Mouse (Mus musculus) gastrocnemius, adult 18-20 months (tissue): ENCODE measurements around the gene Vps18. TPM values are rescaled to one million over a fixed set of nuclear protein-coding genes. Genes with fewer than 3 reads are reported as not detected.
A peak's percentile ranks its signal among the peaks of the same experiment; 100 is the strongest.

Source experiments
- DNase-seq: peaks from one replicate; pipeline ENCODE4 v3.0.0; 2021; ENCODE audit warnings: low spot score
- total RNA-seq, 2 experiments: library from RNA; stranded (reverse); gene quantifications; 2 replicates each; pipeline ENCODE4 v1.2.3; 2021

Gene Vps18
- total RNA-seq, 2 experiments from 2014 or later = 10.1 to 10.2 TPM

DNA sequence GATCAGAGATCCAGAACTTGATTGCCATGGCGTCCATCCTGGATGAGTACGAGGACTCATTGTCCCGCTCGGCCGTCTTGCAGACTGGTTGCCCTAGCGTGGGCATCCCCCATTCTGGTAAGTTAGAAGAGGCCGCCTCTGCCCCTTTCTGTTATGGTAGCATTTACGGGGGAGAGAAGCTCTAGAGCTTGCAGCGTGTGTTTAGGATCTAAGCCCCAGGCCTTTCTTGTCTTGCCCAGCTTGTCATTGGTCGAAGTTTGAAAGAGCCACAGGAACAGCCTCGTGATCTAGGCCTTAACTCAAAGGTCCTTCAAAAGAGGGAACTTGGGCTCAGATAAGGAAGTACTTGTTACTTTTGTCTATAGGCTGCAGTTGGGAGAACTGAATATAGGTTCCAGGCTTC lies 475 bp downstream of the Vps18 start:
- DNase-seq = no peak

DNA sequence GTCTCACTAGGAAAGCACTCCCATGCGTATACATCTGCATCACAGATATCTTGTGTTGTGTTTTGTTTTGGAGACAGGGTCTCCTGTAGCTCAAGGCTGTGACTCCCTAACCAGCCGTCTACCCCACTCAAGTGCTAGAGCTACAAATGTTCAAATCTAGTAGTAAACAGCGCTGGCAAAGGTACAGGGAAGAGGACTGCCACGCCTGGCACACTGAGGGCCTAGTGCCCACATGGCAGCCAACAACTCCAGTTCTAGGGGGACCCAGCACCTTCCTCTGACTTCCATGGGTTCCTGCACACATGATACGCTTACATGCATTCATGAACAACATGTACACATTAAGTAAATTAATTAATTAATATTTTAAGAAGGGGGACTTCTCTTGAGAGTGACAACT lies 3.7 kb downstream of the Vps18 start:
- DNase-seq = no peak

DNA sequence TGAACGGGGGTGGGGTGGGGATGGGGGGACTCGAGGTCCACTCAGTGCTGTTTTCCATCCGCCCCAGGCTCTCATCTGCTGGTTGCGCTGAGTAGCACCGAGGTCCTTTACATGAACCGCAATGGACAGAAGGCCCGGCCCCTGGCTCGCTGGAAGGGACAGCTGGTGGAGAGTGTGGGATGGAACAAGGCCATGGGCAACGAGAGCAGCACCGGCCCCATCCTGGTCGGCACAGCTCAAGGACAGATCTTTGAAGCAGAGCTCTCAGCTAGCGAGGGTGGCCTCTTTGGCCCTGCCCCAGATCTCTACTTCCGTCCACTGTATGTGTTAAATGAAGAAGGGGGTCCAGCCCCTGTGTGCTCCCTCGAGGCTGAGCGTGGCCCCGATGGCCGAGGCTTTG lies 4.3 kb downstream of the Vps18 start:
- DNase-seq = no peak

DNA sequence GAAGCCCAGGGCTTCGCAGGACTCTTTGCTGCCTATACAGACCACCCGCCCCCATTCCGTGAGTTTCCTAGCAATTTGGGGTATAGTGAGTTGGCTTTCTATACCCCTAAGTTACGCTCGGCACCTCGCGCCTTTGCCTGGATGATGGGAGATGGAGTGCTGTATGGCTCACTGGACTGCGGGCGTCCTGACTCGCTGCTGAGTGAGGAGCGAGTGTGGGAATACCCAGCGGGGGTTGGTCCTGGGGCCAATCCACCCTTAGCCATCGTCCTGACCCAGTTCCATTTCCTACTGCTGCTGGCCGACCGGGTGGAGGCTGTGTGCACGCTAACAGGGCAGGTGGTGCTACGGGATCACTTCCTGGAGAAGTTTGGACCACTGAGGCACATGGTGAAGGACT lies 4.8 kb downstream of the Vps18 start:
- no peak for DNase-seq

DNA sequence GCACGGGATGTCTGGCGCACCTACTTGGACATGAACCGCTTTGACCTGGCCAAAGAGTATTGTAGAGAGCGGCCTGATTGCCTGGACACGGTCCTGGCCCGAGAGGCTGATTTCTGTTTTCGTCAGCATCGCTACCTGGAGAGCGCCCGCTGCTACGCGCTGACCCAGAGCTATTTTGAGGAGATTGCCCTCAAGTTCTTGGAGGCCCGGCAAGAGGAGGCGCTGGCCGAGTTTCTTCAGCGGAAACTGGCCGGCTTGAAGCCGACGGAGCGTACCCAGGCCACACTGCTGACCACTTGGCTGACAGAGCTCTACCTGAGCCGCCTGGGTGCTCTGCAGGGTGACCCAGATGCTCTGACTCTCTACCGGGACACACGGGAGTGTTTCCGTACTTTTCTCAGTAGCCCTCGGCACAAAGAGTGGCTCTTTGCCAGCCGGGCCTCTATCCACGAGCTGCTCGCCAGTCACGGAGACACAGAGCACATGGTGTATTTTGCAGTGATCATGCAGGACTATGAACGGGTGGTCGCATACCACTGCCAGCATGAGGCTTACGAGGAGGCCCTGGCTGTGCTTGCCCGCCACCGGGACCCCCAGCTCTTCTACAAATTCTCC lies 5.3 kb downstream of the Vps18 start:
- DNase-seq = no peak

DNA sequence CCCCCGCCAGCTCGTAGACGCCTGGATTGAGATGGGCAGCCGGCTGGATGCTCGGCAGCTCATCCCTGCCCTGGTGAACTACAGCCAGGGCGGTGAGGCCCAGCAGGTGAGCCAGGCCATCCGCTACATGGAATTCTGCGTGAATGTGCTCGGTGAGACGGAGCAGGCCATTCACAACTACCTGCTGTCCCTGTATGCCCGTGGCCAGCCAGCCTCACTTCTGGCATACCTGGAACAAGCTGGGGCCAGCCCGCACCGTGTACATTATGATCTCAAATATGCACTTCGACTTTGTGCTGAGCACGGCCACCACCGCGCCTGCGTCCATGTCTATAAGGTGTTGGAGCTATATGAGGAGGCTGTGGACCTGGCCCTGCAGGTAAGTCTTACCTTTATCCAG lies 5.9 kb downstream of the Vps18 start:
- DNase-seq = no peak

DNA sequence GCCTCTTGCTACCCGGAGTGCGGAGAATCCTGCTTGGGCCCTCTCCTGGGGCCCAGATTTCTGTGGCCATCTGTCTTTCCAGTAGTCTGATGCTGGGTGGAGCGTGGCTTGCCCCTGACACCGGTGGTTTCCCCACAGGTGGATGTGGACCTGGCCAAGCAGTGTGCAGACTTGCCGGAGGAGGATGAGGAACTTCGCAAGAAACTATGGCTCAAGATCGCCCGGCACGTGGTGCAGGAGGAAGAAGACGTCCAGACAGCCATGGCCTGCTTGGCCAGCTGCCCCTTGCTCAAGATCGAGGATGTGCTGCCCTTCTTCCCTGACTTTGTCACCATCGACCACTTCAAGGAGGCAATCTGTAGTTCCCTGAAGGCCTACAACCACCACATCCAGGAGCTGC lies 8.2 kb downstream of the Vps18 start:
- no peak for DNase-seq

DNA sequence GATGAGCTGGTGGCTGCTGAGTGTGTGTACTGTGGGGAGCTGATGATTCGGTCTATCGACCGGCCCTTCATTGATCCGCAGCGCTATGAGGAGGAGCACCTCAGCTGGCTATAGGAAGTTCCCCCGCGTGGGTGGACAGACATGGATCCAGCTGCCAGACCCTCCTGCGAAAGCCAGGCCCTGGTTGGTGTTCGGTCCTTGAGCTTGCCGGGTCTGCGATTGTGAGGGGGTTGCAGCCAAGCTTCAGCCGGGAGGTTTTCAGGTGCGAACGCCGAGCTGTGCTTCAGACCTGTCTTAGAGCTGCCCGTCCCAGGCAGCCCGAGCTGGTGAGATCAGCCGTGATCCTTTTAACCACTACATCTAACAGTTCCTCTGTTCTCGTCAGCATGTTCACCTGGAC lies 9.0 kb downstream of the Vps18 start:
- no peak for DNase-seq

DNA sequence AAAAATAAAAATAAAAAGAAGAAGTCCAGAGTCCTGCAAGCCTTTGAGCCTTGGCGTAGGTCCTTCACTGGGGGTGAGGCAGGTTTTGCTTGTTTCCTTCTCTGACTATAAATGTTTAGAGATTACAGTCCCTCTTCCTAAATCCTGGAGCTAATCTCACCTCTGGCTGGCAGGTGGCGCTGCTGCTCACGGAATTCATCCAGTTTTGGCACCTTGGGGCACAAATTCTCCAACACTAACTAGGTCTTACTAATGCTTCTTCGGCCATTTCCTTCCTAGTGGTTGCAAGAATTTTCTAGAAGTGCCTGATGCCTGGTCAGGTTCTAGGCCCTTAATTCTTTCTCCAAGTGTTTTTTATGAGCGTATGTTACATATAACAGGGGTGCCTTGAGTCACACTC lies 9.8 kb downstream of the Vps18 start:
- peak; percentile 63 for DNase-seq

DNA sequence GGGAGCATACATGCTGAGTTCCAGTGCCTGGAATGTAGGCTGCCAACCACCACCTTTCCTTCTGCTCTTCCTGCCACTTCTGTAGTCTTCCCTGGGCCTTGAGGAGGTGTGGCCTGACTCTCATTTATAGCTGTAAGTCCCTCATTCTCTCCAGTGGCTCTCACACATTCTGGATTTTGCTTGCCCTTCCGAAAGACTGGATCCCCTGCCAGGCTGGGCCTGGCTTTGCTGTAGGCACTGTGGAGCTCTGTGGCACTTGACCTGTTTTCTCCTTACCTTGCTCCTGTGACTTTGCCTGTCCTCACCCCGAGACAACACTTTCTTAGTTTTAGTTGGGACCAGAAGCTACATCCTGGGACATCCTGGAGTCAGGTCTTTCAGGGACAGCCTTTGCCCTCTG lies 10.3 kb downstream of the Vps18 start:
- no peak for DNase-seq

DNA sequence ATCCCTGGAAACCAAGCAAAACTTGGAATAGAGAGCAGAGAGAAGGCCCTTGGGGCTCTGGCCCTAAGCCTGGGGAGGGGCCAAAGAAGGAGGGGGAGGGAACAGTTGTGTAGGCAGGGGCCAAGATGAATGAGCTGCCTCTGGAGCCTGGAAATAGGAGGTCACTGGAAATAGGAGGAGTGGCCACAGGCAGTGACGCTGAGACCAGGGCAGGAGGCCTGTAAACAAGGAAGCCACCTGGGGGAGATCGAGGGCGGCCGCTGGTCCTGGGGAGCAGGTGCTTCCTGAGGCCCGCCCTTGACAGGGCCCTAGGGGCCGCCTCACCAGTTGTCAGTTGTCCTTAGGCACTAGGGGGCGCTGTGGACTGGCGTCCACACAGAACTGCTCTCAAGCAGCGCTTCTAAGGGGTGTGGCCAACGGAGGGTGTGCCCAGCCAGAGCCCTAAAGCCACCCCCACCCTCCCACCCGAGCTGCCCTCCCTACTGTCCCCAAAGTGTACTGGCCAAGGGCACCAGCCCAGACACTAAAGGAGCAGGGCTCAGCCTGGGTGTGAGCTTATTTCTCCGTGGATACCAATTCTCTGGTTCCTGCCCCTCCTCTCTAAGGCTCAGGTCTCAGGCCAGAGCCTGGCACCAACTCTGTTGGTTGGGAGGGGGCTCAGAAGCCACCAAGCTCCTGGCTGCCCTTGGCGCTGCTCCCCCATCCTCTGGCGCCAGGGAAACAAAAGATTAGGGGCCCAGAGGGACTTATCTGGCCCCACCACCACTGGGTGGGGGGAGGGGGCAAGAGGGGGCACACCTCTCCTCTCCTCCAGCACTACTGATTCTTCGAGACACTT lies 11.7 kb downstream of the Vps18 start:
- peak; percentile 82 for DNase-seq

DNA sequence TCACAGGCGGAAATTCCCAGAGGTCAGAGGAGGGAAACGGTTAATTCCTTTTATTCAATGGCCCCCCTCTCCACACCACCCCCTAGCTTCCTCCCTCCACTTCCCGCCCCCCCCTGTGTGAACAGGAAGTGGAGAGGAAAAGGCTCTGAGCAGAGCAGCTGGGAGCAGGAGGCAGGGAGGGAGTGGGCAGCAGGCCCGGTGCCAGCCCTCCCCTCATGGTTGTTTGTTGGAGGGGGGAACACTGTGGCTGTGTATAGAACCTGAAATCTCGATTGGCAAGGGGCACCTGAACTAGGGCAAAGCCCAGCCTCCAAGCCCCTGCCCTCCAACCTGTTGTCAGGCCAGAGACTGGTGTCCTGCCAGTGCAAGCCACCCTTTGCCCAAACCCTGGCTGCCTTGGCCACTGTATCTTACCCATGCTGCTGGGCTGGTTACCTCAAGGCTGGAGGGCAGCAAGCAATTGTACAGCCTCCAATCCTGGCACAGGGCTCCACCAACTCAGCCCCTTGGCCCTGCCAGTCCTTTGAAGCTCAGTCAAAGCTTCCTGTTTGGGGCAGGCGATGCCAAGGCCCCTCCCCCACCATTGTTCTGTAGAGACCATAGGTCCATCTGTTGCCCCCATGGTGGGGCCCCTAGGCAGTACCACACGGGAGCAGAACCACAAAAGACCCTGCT lies 12.4 kb downstream of the Vps18 start:
- no peak for DNase-seq

DNA sequence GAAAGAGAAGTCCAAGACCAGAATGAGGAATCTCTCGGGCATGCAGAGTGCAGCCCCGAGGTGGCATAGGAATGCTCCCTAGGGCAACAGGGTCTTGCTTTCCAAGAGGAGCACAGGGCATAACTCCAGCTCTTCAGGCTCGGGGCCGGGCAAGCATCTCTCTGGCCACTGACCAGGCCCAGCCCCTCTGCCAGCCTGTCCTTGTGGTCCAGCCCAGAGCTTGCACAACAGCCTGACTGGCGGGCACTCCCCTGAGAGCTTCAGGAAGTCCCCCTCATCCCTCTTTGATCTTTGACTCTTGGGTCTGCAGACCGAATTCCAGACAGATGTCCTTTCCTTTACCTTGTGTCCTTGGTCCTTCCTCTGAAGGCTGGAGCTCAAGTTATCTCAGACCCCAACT lies 14.3 kb downstream of the Vps18 start:
- no peak for DNase-seq

DNA sequence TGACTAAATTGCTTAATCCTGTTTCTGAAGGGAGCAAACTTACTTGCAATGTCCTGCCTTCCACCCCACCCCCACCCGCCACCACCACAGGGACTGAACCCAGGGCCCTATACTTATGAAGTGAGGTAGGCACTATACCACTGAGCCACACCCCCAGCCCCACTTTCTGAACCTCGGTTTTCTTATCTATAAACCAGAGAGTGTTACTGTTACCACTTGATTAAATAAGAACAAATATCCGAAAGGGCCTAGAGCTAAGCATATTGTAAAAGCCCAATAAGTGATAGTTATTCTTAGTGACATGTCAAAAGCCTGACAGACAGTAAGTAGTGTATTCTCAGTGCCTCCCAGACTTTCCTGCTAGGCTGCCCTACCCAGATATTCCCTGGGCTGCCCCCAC lies 15.9 kb downstream of the Vps18 start:
- no peak for DNase-seq

DNA sequence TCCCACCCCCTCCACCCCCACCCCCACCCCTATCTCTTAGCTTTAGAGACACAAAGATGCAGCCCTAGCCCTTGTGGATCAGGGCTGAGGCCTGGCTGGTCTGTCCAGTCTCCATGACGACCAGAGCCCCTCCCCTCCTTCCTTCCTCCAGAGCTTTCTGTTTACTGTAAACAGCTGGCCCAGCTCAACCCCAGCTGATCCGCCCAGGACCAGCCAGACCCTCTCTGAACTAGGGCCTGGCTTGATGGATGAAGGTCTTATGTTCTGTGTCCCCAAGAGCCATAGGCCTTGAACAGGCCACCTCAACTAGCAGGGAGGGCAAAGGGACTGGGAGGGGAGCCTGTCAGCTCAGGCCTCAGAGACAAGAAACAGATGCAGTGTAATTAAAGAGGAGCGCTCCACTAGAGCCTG lies 16.3 kb downstream of the Vps18 start:
- DNase-seq = no peak

DNA sequence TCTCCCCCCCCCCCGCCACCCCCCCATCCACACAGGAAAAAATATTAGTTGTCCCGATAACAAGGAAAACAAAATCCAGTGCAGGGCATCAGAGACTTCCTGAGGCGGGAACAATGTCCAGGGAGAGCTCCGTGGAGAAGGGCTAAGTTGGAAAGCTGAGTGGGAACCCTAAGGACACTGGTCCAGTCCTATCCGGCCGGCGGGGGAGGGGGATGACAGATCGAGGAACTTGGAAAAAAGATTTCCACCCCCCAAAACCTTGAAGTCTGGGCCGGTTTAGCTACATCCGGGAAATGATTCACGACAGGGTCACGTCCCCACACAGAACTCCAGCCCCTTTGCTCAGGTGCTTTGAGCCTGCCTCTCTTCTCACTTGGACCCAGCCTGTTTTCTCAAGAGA lies 23.0 kb downstream of the Vps18 start:
- DNase-seq = no peak

DNA sequence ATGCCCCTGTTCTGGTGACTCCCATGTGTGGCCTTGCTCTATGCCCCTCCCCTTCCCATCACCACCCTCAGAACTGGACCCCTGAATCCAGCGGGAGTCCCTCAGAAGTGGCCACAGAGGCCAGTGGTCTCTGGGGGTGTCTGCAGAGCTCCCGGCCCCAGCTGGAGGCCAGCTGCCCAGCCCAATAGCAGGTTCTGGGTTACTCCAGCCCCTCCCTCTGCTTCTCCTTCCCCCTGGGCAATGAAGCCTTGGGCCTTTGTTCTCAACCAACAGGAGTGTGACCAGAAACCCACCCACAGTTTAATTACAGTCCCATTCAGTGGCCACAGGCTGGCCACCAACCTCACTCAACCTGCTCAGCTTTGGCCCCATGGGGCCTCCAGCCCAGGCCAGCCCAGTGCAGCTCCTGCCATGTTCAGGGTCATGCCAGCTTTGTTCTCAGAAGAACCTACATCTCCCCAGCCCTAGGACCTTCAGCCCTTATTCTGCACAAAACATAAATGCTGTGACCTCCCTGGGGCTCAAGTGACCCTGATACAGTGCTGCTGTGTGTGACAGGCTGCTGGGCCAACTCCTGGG lies 23.9 kb downstream of the Vps18 start:
- DNase-seq = no peak

DNA sequence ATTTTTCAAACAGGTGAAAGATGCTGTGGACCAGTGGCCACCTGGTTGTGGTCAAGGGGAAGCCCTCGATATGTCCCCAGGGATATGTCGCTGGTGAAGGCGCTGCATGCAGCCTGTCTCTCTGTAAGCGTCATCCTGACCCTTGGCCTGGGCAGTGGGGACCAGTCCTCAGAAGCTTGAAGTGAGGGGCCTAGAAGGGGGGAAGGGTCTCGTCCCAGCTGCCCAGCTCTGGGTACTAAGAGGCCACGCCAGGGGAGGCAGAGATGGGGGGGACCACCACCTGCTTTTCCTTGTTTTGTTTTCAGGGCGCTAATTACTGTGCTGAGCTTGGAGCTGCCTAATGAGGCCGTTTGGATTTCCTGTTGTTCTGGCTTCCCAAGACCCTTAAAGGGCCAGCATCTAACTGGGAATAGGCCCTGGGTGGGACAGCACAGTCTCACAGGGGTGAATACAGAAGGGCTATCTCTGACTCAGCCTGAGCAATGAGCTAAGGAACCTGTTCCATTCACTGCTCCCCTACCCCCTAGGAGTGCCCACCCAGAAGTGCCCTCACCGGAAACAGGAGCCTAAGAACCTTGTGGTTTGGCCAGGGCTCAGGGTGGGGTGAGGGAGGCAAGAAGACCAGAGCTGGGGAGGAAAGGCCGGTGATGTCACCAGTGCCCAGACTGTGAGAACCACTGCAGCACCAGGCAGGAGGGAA lies 25.4 kb downstream of the Vps18 start:
- DNase-seq = no peak

DNA sequence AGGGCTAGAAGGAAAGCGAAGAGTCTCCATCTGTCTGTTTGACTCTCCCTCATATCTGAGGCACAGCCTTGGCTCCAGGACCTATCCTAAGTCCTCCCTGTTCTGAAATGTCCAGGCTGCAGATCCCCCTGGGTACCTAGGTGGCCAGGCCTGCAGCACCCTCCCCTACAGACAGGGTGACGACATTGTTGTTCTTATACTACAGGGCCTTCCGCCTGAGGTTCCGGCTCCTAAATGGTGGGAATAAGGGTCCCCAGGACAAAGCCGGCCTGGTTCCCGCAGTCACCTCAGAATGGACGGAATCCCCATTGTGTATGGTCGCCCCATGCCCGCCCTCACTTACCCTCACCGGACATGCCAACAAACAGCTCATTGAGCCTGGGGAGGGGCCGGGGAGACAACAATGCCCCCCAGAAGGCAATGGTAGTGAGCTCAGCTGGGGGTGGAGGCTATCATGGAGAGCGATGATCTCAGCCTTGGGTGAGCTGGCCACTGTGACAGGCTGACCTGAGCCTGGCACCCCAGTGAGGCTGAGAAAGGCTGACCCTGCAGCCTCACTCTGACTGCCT lies 26.3 kb downstream of the Vps18 start:
- DNase-seq = no peak

DNA sequence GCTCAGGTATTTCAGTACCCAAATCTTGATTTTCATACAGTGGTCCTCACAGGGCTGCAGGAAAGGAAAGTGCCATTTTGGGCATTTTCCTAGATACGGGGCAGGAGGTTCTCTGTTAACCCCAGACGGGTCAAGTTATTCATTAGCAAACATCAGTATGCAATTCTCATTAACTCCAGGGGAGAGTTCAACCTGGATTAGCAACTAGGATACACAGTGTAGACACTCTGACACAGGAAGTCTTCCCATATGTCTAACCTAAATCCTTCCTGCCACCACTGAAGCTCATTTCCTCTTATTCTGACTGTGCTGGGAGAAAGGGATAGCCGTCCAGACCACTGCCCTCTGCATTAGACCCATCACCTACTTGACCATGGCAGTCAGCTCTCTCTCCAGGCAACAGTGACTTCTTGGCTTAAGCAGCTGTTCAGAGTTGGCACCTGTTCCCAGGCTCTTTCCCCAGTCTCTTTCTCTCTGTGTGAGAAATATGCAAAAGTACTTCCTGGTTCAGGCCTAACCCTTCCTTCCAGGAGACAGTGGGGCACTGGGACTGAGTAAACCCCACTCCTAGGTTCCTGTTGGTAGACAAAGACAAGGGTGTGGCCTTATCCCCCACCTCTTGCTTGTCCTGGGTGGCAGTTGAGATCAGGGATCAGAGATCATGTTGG lies 29.6 kb downstream of the Vps18 start:
- no peak for DNase-seq

DNA sequence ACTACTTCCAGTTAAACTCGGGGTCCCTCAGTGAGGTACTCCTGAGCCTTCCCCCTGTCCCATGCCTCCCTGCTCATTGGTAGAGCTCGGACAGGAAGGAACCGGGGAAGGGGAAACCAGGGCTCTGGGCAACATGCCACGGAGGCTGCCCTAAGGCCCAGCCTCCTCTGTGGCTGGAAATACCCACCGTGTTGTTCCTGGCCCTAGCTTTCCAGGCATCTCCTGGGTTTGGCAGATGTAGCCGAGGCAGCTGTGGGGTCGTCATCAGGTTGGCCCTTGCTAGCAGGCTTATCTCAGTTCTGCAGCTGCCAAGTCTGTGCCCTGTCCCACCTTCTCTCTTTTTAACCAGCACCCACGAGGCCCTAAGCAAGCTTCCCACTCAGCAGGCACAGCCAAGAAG lies 32.0 kb downstream of the Vps18 start:
- DNase-seq = no peak
